Mouse (Mus musculus) retina, postnatal 1 day (tissue): ENCODE measurements around the gene Gpr83.
"Not testable (repeated sequence)": the region's sequence is repeated elsewhere in the genome, so short reads cannot be mapped to it uniquely, and the experiment has no call there.

Experiments
- DNase-seq: peaks from one replicate; pipeline ENCODE4 v3.0.0-alpha.2; 2012

Gpr83 gene

DNA sequence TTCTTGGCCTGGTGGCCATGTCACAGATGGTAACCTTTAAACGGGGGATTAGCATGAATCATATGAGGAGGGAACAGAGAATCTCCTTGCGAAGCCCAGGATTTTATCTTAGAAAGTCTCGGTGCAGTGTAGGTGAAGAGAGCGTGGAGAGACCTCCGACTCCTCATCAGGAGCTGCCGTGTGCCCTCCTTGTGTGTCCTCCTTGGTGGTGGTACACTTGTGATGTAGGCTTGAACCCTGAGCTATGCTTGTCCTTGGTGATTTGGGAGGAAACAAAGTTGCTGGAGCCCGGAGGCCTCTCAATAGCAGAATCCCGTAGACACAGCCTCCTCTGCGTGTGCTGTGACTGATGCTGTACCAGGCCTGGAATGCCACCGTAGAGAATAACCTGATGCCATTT lies 10.8 kb downstream of the Gpr83 start:
- no peak for DNase-seq

DNA sequence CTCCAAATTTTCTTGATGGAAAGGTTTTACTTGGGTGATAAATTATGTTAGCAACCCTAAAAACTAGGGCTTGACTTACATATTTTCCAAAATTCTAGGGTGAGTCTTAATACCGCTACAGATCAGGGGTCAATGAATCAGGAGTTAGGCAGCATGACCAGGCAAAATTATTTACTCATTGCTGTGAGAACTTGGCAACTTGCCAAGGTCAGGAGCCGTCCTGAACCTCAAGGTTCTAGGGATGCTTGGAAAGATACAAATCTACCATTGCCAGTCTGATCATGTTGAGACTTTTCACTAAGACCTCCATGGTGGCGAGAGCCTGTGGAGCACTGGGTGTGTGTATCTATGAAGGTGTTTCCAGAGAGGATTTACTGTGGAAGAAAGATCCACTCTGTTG lies 11.5 kb downstream of the Gpr83 start:
- peak; percentile 31 for DNase-seq

DNA sequence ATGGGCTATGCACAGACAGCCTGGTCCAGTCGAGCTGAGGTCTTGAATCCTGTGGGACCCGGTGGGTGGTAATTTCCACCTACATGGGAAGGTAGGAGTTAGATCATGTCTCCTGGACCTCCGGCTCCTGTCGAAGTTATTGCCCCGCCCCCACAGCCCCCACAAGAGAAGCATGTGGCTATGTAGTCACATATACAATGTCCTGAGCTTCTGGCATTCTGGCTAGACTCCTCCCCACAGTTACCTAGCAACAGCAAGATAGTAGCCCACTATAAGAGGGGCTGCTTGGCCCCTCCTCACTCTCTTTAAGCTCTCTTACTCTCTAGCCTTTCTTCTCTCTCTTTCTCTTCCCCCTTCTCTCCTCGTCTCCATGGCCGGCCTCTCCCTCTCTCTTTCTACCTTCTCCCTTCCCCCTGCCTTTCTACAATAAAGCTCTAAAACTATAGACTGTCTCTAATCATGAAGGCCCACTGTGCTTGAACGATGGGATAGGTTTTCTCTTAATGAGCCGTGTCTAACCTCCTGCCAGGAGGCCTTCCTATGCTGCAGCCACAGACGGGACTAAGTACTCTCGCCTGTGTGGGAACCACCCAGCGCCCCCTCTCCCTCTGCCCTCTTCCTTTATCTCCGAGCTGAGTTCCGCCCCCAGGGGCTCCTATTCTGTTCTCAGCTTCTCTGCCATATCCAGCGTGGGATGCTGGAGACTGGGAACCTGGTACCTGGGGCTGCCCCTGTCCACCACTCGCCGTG lies 12.3 kb downstream of the Gpr83 start:
- peak; percentile 41 for DNase-seq

DNA sequence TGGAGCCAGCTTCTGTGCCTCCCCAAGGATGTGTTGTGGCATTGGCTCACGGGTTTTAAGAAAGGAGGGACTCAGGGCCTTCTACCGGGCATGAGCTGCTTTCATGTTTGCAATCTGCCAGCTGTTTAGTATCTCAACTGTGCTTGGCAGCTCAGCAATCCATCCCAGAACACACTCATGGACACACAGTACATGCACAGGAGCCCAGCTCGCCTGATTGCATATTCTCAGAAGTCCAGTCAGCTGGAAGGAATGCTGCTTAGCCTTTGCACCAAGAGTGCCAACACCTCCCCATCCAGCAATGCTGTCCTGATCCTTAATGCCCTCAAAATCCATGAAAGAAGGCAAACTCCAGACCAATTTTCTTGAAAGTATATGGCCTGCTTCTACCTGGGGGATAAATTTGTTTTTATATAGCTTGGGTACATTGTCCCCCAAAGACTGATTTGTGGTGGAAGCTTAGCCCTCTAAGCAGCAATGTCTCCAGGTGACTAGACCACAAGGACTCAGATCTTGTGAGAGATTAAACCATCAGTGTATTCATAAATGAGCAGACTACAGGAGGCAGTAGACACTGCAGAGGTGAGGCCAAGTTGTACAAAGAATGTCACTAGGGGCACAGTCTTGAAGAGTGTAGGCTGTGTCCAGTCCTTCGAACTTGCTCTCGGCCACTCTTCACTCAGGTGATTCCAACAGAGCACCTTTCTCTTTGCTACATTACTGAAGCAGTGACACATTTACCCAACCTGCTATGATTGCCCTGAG lies 15.9 kb downstream of the Gpr83 start:
- no peak for DNase-seq

DNA sequence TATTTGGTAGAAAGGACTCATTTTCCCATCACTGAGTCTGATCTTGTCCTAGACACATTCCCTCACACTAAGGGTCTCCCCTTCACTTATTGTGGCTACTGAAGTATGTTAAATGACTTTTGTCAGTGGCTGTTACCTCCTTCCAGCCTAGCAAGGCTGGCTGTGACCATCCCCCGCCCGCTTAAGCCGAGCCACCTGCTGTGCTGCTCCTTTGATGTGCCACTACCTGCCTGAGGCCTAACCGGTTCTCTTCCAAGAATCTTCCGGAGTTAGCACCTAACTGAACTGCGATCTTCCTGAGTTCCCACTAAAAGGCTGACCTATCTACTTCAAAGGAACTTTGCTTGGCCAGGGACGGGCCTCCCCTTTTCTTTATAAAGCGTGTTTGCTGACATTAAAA lies 16.6 kb downstream of the Gpr83 start:
- not testable (repeated sequence) for DNase-seq

DNA sequence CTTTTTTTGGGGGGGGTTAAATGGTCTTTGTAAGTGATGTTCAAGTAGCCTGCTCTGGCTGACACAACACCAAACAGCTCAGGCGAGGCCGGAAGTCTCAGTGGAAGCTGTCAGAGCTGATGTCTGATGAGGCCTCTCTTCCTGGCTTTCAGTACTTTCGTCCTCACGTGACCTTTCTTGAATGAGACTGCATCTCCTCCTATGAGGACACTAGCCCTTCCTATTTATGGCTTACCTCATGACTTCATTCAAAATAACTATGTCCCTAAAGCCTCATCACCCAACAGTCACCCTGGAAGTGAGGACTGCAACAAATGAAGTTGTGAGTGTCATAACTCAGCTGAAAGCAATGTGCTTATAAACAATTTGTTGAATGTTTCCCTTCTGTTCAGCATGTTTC lies 24.6 kb downstream of the Gpr83 start:
- DNase-seq: no peak

DNA sequence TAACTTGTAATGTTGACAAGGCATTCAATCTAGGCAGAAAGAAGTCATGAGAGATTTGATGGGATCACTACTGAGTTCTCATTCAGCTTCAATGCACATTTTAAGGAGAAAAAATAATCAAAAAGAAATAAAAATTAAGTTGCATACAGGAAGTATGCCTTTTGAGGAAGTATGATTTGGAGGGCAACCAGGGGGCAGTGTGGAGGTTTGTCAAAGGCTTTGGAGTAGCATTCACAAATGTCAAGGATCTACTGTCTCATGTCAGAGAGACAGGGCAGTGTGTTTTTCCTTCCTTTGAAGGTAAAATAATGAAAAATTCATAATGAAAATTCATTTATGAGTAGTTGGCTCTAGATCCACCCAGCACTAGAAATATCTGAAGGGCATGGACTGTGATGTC lies 25.1 kb downstream of the Gpr83 start:
- DNase-seq: no peak

DNA sequence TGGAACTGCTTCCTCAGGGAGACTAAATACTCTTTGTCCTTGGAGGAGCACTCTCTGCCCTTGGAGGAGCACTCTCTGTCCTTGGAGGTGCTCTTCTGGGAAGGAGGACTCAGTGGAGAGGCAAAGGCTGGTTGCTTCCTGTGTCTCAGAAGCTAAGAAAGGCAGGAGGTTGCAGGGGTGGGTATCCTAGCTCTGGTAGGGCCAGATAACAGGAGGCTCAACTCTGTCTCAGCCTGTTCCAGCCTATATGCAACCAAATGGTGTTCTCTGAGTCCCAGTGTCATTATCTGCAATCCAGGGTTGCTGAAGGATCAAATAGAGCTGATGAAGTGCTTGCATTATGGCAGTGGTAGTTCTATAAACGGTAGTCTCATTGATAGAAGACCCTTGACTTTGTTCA lies 25.9 kb downstream of the Gpr83 start:
- no peak for DNase-seq

DNA sequence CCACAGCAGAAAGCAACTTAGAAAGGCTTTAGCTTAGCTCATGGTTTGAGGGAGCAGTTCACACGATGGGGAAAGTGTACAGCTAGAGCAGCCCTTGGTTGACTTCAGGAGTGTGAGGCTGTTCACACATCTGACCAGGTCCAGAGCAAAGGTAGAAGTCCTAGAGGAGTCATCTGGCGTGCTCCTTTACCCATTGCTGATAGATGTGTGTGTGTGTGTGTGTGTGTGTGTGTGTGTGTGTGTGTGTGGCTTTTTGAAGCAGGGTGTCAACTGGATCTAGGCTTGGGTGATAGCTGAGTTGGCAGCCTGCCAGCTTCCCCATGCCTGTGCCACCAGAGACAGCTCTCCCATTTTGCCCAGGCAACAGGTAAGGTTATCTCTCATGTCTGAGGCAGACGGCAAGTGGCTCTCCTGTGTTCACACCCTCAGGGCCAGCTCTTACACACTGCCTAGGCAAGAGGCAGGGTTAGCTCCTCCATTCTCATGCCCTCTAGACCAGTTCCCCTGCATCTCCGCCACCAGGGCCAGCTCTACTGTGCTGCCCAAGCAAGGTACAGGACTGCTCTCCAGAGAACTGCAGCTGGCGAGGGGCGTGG lies 27.9 kb downstream of the Gpr83 start:
- no peak for DNase-seq

DNA sequence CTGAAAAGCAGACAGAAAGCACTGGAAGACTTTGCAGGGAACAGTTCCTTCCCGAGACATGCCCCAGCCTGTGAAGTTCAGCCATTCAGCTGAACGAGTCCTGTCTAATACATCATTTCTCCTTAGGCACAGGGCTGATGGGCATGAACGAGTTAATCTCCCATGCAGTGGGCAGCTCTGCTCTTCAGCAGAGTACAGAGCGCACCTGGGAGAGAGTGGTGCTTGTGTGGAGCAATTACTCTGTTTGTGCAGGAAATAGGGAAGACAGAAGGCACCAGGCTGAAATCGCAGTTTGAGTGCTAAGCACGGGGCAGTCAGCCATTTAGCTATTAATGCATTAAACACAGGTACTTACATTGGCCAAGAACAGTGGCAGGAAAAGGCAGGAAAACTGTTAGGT lies 28.7 kb downstream of the Gpr83 start:
- DNase-seq: no peak

DNA sequence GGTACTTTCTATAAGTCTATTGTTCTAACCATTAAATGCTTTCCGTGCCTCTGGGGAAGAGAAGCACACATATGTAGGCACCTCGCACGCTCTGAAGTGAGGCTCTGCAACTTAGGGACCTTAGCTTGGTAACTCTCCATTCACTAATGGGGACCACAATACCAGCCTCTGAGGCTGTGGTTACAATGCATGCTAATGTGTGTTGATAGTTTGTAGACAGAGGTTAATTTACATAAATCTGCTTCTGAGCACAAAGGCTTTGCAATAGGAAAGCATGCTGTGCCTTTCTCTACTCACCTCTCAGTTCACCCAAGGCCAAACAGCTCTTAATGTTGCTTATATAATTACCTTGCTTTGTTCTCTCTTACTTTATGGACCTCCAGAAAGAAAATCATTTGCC lies 30.7 kb downstream of the Gpr83 start:
- no peak for DNase-seq

DNA sequence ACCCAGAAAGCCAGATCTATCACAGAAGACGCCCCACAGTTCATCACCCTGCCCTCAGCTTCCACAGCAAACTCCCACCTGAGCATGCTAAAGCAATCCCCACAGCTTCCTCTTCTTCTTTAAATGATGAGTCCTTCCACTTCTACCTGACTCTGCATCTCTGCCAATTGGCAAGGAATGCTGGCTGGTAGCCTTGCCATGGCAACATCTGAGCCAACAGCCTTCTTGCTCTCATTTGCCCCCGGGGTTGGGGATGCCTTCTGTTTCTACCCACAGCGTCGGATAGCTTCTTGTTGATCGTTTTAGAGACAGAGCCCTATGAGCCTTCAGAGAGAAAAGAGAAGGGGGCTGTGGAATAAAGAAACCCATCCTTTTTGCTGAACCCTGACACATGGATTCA lies 31.9 kb downstream of the Gpr83 start:
- peak; percentile 13 for DNase-seq

DNA sequence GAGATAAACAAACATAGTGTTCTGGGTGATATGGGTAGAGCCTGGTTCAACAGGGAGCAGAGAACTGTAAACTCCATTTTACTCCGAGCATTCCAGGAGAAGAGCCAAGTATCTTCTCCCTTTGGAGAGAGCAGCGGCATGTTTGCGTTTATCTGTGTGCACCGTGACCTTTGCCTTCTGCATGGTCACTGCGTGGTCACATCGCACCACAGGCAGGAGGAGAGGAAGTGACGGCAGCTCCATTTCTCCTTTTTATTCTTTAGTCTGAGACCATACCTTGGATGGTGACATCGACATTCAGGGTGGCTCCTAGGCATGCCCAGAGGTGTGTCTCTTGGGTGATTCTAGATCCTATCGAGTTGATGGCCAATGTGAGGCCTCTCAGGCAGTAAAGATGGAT lies 33.4 kb downstream of the Gpr83 start:
- no peak for DNase-seq

DNA sequence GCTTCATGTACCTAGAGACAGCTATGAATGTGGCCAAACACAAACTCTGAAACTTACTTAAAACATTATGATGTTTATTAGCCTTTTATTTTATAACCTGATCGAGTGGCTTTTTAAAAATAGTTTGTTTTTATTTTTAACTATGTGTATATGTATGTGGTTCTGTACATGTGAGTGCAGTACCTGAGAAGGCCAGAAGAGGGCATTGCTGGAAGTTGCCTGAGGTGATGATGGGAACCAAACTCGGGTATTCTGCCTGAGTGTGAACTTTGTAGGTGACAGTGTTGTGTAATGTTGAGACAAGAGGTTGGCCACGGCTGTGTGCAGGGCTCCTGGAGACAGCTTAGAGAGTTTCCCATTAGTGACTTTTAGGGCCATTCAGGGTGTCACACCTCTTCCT lies 34.6 kb downstream of the Gpr83 start:
- no peak for DNase-seq

DNA sequence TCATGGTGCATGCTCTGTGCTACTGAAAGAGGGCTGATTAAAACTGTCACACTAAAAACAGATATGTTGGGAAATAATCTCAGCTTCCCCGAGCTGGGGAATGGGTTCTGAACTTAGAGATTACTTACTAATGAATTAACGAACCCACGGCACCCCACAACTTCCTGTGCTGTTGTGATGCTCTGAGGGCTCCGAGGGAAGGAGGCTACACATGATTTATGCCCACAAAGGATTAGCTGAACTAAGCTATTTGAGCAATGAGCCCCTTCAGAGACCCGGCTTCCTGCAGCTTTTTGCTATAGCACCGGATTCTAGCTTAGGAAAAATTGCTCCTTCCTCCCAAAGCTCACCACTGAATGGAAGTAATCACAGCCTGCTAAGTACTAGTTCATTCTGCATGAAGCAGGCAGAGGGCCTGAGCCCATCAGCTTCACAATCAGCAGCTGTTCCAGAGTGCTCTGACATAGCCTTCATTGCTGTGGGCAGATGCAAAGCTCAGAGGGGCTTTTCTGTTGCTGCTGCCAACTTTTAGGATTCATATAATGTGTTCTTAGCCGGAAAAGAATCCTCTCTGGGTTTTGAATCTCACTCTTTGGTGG lies 35.3 kb downstream of the Gpr83 start:
- no peak for DNase-seq

DNA sequence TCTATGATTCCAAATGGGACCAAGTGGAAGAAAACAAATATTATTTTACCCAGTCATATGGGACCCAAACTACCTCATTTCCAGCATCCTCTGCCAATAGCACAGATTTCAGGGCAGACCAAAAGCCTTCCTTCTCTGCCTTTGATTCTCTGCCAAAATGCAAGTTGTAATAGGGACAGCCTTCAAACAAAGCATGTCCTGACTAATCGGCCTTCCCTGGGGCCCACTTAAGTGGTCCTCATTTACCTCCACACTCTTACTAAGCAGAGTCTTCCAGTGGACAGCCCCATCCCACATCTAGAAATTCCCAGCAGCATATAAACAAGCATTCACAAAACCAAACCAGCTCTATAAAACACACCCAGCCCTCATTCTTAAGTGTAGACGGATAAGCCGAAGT lies 37.1 kb downstream of the Gpr83 start:
- DNase-seq: no peak

DNA sequence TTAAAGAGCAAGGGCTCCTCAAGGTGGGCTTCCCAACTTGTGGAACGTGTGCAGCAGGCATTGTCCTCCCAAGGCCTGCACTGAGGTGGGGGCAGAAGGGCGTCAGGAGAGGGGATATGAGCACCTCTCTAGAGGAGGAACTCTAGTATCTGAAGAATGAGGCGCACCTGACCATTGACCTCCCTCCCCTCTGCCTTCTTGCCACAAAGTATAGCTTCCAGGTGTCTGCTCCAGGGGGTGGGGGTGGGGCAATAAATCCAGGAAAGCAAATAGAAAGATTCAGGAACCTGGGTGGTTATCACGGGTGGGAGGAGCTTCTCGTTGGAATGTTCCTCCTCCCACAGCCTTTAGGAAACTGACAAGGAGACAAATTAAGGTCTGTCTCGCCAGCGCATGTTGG lies 41.7 kb downstream of the Gpr83 start:
- DNase-seq: no peak

DNA sequence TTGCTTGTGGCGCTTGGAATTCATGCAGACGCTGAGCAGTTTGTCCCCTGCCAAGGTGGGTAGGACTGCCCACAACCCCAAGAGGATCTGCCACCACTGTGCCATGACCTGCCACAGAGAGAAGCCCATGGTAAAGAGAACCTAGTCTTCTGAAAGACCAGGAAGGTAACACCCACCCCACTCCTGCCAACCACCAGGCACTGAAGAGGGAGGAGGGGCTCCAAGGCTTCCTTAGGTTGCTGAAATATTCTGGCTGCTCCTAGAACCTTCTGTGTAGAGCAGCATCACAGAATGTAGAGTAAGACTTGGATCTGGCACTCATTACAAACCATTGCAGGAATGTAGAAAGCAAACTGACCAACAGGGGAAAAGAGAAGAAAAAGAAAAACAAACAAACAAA lies 42.4 kb downstream of the Gpr83 start:
- DNase-seq: no peak

DNA sequence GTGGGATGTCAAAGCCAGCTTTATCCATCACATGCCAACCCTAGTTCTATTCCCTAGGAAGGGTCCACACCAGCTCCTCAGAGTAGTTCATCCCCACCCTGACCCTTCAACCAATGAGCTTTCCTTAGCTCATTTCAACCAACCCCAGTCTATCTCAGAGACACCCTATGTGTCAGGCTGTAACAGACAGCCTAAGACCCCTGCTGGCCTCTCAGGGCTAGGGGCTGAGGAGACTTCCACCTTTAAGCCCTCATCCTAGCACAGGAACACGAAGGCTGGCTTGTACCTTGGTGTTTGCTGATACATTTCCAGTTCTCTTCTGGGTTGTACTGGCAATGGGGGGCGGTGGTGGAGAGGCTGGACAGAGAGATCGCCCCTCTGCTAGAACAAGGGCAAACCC lies 43.0 kb downstream of the Gpr83 start:
- DNase-seq: no peak

DNA sequence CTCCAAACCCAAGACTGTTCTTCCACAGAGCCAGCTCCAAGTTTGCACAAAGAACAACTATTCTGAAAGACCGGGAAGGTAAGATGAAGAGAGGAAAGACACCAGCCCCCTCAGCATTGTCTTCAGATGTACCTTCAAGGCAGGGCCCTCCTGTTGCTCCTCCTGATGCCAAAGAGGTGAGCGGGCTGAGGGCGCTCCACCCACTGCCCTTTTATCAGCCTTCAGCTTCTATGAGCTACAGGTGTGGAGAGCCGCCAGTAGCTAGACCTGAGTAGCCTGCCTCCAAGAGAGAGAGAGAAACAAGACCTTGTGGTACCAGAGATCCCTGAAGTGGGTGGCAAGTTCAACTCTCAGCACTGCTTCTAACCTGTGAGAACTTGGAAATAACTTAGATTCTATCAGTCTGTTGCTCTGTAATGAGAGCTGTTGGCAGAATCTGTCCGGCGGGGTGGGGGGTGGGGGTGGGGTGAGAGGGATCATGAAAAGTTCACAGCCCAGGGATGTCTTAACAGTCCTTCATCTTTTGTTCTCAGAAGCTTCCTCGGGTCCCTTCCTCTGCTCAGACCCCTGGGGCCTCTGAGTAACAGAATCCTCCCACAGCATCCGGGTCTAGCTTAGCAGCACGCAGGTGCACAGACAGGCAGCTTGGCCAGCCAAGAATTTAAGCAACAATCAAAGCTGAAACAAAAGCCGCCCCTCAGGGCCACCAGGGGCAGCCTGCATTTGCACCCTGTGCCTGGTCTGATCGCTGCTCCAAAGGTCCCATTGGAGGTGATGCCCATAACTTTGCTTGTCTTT lies 43.8 kb downstream of the Gpr83 start, which contains the start of gene Izumo1r:
Izumo1r (minus strand) TSS at position 369 of the 798 bp plus-strand sequence.
- DNase-seq: no peak

DNA sequence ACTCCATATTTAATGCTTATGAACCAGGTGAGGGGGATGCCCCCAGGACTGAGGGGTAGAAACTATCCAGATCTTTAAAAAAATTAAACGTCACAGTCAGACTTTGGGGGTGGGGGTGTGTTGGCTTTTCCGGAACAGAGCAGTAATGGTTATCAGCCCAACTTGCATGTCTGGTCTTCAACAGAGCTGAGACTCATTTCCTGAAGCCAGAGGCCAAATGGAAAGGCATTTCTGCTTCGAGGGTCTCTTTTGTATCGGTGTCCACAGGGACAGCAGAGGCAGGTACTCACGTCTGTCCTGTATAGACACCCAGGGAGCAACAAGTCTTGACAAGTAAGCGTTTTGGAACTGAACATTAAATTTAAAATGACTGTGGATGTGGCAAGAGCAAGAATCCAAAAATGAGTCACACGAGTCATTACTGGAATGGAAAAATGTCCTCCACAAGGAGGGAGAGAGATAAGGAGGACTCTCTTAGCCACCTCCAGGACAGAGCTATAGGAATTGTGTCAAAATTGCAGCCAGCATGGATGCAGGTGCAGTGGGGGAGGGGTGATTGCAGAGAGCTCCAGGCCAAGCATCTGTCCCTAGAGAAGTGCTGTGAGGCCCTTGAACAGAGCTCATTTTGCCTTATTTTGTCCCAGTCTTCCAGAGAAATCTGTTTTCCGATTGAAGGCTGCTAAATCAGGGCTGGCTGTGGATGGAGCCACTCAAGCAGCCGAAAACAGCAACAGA lies 44.9 kb downstream of the Gpr83 start:
- DNase-seq: no peak

DNA sequence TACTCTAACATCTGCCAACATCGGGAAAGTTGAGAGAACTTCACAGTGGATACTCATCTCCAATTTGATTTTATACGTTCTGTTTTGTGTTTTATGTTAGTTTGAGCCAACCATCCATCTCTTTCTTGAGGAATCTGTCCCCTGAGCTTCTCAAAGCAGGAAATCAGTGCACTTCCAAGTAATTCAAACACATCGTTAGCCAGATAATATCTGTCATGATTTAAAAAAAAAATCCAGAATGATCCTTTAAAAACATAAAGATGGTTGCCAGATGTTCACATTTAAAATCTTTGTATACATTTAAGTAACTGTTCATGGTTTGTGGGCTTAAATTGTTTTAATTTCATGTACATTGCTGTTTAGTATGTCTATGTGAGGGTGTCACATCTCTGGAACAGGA lies 45.9 kb downstream of the Gpr83 start:
- no peak for DNase-seq
